Mouse (Mus musculus) midbrain, embryonic 11.5 days (tissue): ENCODE measurements around the gene Cd160. TPM values are rescaled to one million over a fixed set of nuclear protein-coding genes. Genes with fewer than 3 reads are reported as not detected.

ENCODE experiments used
- ATAC-seq: fragments of 200-750 bp; cut with Nextera tagmentation; 2 replicates; pipeline ENCODE4 v1.8.0; 2017; ENCODE audit warnings: moderate TSS enrichment, moderate library complexity; ENCODE audit not compliant: low FRiP score
- DNase-seq: peaks from one replicate; pipeline ENCODE4 v3.0.0; 2015; ENCODE audit warnings: low spot score; ENCODE audit errors: missing footprints
- H3K27ac ChIP-seq: fragments of 300-500 bp; sonication (generic); 2 replicates; pipeline ENCODE4 v1.5.1; 2014; ENCODE audit warnings: low read depth, low read length
- H3K27me3 ChIP-seq: fragments of 300-500 bp; sonication (generic); 2 replicates; pipeline ENCODE4 v1.6.1; 2014; ENCODE audit warnings: mild to moderate bottlenecking, low read length, moderate library complexity, mixed read lengths; ENCODE audit not compliant: control insufficient read depth, insufficient read depth
- H3K36me3 ChIP-seq: fragments of 300-500 bp; sonication (generic); 2 replicates; pipeline ENCODE4 v1.6.1; 2014; ENCODE audit warnings: mild to moderate bottlenecking, low read length, moderate library complexity, mixed read lengths; ENCODE audit not compliant: control insufficient read depth, insufficient read depth
- H3K4me1 ChIP-seq: fragments of 300-500 bp; sonication (generic); 2 replicates; pipeline ENCODE4 v1.6.1; 2014; ENCODE audit warnings: low read length; ENCODE audit not compliant: control insufficient read depth, insufficient read depth
- H3K4me2 ChIP-seq: fragments of 300-500 bp; sonication (generic); 2 replicates; pipeline ENCODE4 v1.6.1; 2014; ENCODE audit warnings: mild to moderate bottlenecking, moderate library complexity
- H3K4me3 ChIP-seq: fragments of 300-500 bp; sonication (generic); 2 replicates; pipeline ENCODE4 v1.5.1; 2014; ENCODE audit warnings: low read depth, low read length
- H3K9ac ChIP-seq: fragments of 300-500 bp; sonication (generic); 2 replicates; pipeline ENCODE4 v1.6.1; 2014; ENCODE audit warnings: low read length
- H3K9me3 ChIP-seq: fragments of 300-500 bp; sonication (generic); 2 replicates; pipeline ENCODE4 v1.6.1; 2016; ENCODE audit warnings: low read length; ENCODE audit not compliant: control insufficient read depth
- WGBS: fragments of 180-500 bp; shearing (Covaris S2); extraction: QIAGEN DNeasy Blood & Tissue Kit; methylation state at CpG from one replicate; pipeline ENCODE4 v1.1.7; 2014; 5-methylcytosine and 5-hydroxymethylcytosine counted together
- polyA plus RNA-seq: library from polyadenylated mRNA; unstranded; fragments of >200 nt; fragmentation: Nextera tagmentation; extraction: Ambion mirVana; gene quantifications from 2 replicates; pipeline ENCODE4 v1.2.1, GENCODE M21; 2014

Gene Cd160
- polyA plus RNA-seq, 1 experiment from 2014 or later, result 0.12 TPM

DNA sequence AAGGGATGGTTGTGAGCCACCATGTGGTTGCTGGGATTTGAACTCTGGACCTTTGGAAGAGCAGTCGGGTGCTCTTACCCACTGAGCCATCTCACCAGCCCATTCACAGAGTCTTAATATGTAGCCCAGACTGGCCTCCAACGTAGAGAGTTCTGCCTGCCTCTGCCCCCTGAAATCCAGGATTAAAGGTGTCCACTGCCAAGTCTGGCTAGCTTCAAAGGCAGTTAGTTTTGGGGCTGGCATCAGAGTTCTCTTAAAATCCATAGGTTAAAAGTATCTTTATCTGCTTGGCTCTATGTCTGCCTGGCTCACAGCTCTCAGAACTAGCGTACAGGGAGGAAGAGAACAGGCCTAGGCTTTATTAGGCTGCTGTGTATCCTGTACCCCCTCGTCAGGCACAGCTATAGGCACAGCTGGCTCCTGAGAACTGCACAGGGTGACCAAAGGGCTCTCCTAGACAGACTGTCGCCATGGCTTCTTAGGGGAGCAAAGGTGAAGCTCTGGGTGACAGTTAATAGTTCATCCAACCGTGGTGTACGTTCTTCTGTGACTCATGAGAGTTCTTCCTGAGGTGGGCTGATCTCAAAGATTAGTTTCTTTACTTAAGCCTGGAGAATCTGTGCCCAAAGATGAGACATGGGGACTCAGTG is 10.0 kb upstream of the Cd160 start:
- 84% methylated on average over 7 of the region's 7 CpGs for WGBS

DNA sequence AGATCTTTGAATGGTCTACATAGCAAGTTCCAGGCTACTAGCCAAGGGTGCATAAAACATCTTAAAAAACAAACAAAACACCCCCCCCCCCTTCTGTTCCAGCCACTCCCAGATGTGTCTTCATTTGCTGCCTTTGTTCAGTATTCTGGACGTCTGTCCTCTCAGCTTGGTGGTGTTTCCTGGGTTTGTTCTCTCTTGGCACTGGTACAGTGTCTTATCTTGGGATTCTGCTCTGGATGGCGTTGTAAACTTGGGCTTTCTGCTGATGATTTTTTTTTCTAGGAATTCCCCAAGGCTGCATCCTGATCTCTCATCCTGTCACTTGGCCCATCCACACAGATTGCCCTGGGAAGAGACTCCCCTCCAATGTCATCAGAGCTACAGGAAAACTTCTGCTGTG is 7.3 kb upstream of the Cd160 start:
- 71% methylated on average over 2 of the region's 2 CpGs for WGBS
- H3K36me3 ChIP-seq, result no peaks in the 10 kb centered on the region
- H3K9ac ChIP-seq, result no peak overlapping the region
- H3K4me1 ChIP-seq, result no peaks in the 10 kb centered on the region
- H3K27me3 ChIP-seq, result no peaks in the 10 kb centered on the region
- no peak overlapping the region for H3K4me2 ChIP-seq
- no peaks in the 10 kb centered on the region for H3K9me3 ChIP-seq
- no peak for ATAC-seq
- H3K4me3 ChIP-seq, result no peak overlapping the region
- no peak overlapping the region for H3K27ac ChIP-seq
- no peak for DNase-seq

More for the DNA sequence above, 10.0 kb upstream of the Cd160 start:
- Histone ChIP-seq H3K4me2 (no peak overlapping the region), H3K4me3 (no peak overlapping the region), H3K4me1 (no peaks in the 10 kb centered on the region), H3K9ac (no peak overlapping the region), H3K27me3 (no peaks in the 10 kb centered on the region), H3K9me3 (no peaks in the 10 kb centered on the region), H3K27ac (no peak overlapping the region), H3K36me3 (no peaks in the 10 kb centered on the region)
- ATAC-seq (no peak), DNase-seq (no peak)

DNA sequence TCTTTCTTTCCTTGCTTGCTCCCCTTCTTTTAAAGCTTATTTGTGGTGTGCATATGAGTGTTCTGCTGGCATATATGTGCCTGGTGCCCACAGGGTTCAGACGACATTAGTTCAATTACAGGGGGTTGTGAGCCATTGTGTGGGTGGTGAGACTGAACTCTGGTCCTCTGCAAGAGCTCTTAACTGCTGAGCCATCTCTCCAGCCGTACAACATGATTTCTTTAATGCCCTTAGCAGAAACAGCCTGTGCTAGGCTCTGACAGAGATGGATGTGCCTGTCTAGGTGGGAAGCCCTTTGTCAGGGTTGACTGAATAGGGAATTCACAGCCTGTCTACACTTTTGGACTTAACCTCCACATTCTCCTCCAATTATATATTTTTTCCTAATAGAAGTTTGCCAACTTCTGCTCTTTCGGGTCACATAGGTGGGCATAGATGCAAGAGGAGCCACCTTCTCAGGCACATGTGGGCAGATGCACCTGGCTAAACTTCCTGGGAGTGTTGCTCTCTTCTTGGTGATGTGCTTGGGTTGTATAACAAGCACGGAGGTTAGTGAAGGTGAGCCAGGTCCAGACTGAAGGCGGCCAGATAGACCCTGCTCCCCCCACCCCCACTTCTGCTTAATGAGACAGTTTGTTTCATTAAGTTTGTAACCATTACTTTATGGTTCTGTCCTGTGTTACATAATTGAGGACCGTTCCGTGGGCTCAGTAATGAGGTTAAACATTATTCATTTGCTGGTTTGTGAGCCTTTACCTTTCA is 5.6 kb upstream of the Cd160 start:
- DNase-seq, result peak; percentile 39
- no peak for ATAC-seq
- no peak overlapping the region for H3K4me3 ChIP-seq
- WGBS, result 87% methylated on average over 7 of the region's 7 CpGs
- no peaks in the 10 kb centered on the region for H3K36me3 ChIP-seq
- no peak overlapping the region for H3K9ac ChIP-seq
- H3K27ac ChIP-seq, result no peak overlapping the region
- no peaks in the 10 kb centered on the region for H3K4me1 ChIP-seq
- H3K9me3 ChIP-seq, result no peaks in the 10 kb centered on the region
- H3K27me3 ChIP-seq, result no peaks in the 10 kb centered on the region
- H3K4me2 ChIP-seq, result no peak overlapping the region

DNA sequence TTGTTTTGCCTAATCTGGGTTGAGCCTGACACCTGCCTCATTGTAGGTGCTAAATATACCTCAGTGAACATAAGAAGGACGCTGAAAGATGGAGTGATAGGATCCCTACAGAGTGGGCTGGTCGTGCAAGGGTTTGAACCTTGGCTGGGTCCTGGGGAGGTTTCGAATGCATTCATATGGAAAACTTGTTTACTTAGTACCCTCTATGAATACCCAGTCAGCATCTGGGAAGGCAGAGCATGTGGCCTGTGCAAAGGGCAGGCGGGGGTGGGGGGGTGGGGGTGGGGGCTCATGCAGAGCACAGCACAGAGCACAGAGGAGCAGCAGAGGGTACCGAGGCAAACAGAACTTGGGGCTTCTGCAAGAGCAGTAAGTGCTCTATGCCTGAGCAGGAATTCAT is 3.8 kb upstream of the Cd160 start:
- ATAC-seq (0 out of 2 replicates have a peak, but pooled peaks have one; percentile 35), DNase-seq (no peak)
- H3K9ac ChIP-seq, result no peak overlapping the region
- no peak overlapping the region for H3K27ac ChIP-seq
- H3K9me3 ChIP-seq, result no peaks in the 10 kb centered on the region
- 0 out of 2 replicates have a peak, but pooled peaks cover 2% of the 10 kb centered on the region for H3K4me1 ChIP-seq
- no peak overlapping the region for H3K4me3 ChIP-seq
- H3K27me3 ChIP-seq, result no peaks in the 10 kb centered on the region
- H3K4me2 ChIP-seq, result no peak overlapping the region
- WGBS, result 28% methylated on average over 5 of the region's 5 CpGs
- H3K36me3 ChIP-seq, result no peaks in the 10 kb centered on the region

DNA sequence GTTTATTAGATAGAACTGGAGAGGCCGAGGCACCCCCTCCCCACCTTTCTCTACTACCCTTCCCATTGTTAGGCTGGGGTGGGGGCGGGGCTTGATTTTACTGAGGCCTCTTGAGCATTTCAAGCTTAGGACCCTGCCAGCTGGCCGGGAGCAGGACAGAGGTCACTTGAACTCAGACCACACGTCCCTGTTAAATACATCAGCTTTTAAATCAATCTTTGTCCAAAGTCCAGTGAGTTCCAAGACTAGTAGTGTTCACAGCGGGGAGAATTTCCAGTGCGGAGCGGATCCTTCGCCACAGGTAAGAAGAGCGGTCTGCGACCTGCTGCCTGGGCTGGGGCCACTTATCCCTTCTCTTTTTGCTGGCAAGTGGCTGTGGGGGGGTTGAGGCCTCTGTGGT is 705 bp upstream of the Cd160 start:
- DNase-seq (peak; percentile 4), ATAC-seq (no peak)
- Histone ChIP-seq H3K27me3 (no peaks in the 10 kb centered on the region), H3K36me3 (no peaks in the 10 kb centered on the region), H3K4me1 (0 out of 2 replicates have a peak, but pooled peaks cover 2% of the 10 kb centered on the region), H3K9ac (no peak overlapping the region), H3K4me2 (no peak overlapping the region), H3K9me3 (no peaks in the 10 kb centered on the region), H3K27ac (no peak overlapping the region), H3K4me3 (no peak overlapping the region)
- 73% methylated on average over 10 of the region's 10 CpGs for WGBS

DNA sequence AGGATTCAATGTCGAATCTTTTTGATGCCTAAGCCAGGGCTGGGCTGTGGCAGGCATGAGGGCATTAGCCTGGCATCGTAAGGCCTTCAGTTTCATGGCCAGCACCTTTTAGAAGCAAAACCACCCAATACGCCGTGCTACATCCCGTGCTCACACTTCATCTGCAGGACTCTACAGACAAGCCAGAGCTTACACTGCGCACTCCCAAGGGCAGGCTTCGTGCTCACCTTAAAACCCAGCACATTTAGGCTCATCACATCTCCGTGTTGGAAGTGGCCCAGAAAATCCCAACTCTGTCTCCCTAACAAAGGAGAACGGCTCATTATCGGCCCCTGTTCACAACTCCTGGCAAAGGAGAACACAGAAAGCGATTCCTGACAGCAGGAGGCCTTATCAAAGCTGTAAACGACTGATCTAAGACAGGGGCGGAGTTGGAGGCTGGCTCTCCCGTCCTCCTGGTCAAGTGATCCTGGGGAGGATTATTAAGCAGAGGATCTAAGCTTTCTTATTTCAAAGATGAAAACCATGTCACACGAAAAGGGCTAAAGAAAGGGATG is 765 bp downstream of the Cd160 start:
- H3K27ac ChIP-seq, result no peak overlapping the region
- WGBS, result 35% methylated on average over 15 of the region's 15 CpGs
- no peaks in the 10 kb centered on the region for H3K36me3 ChIP-seq
- no peak overlapping the region for H3K4me2 ChIP-seq
- no peak overlapping the region for H3K9ac ChIP-seq
- no peak overlapping the region for H3K4me3 ChIP-seq
- DNase-seq (peak; percentile 76), ATAC-seq (no peak)
- H3K9me3 ChIP-seq, result no peaks in the 10 kb centered on the region
- H3K4me1 ChIP-seq, result 0 out of 2 replicates have a peak, but pooled peaks cover 2% of the 10 kb centered on the region
- no peaks in the 10 kb centered on the region for H3K27me3 ChIP-seq

DNA sequence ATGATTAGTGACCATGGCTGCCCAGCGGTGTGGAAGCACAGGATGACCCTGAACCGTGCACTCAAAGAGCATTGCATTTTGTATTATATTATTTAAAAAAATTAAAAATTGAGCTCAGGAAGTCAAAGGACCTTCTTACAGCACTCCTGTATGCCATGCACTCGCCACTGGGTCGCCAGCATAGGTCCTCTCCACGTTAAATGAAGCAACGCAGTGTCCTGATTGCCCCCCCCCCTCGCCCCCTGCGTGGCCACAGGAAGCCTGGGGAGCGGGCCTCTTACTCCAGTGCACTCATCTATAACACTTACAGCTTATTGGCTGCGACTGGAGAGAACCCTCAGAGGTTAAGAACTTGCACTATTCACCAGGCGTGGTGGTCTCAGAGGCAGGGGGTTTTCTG is 3.9 kb downstream of the Cd160 start:
- H3K4me3 ChIP-seq, result no peak overlapping the region
- H3K9me3 ChIP-seq, result no peaks in the 10 kb centered on the region
- 0 out of 2 replicates have a peak, but pooled peaks cover 2% of the 10 kb centered on the region for H3K4me1 ChIP-seq
- no peak overlapping the region for H3K4me2 ChIP-seq
- ATAC-seq (no peak), DNase-seq (peak; percentile 70)
- WGBS, result 40% methylated on average over 11 of the region's 11 CpGs
- H3K27ac ChIP-seq, result no peak overlapping the region
- no peaks in the 10 kb centered on the region for H3K36me3 ChIP-seq
- H3K27me3 ChIP-seq, result no peaks in the 10 kb centered on the region
- no peak overlapping the region for H3K9ac ChIP-seq

DNA sequence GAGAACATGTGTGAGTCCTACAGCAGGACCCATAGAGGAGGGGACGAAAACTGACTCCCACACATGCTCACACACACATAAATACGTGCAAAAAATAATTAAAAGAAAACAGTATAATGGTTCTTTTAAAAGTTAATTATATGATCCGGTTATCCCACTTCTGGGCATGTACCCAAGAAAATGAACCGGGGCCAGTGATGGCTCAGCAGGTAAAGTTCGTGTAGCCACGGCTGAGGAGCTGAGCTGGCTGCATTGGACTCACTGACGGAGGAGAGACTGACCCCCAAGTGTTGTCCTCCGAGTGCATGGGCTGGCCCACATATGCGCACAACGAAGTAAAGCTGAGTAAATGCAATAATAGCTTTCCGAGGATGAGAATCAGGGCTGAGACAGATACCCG is 4.5 kb downstream of the Cd160 start:
- ATAC-seq, result no peak
- Histone ChIP-seq H3K4me3 (no peak overlapping the region), H3K9ac (no peak overlapping the region), H3K4me2 (no peak overlapping the region), H3K4me1 (0 out of 2 replicates have a peak, but pooled peaks cover 2% of the 10 kb centered on the region), H3K27ac (no peak overlapping the region), H3K9me3 (no peaks in the 10 kb centered on the region), H3K36me3 (no peaks in the 10 kb centered on the region), H3K27me3 (no peaks in the 10 kb centered on the region)
- WGBS, result 89% methylated on average over 12 of the region's 12 CpGs
- peak; percentile 21 for DNase-seq

DNA sequence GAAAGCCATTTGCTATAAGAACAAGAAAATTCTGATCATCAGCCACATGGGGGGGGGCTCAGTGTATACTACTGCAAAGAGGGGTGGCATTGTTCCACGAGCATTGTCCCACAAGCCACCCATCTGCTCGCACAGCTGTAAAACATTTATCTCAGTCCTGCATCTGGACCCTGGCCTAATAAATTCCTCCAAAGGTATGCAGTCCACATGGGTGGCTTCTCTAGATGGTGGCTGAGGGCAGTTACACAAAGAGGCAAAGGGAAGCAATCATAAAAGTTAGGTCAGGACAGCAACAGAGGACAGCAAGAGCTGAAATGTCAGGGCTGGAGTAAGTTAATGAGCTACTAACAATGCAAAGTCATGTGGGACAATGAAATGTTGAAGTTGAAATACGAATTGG is 5.5 kb downstream of the Cd160 start:
- no peak overlapping the region for H3K27ac ChIP-seq
- WGBS, result 81% methylated on average over 3 of the region's 3 CpGs
- H3K9ac ChIP-seq, result no peak overlapping the region
- no peaks in the 10 kb centered on the region for H3K9me3 ChIP-seq
- H3K27me3 ChIP-seq, result no peaks in the 10 kb centered on the region
- DNase-seq (no peak), ATAC-seq (no peak)
- H3K4me3 ChIP-seq, result no peak overlapping the region
- H3K4me1 ChIP-seq, result 0 out of 2 replicates have a peak, but pooled peaks cover 2% of the 10 kb centered on the region
- H3K4me2 ChIP-seq, result no peak overlapping the region
- H3K36me3 ChIP-seq, result no peaks in the 10 kb centered on the region
